Mouse (Mus musculus) midbrain, embryonic 14.5 days (tissue): ENCODE data around the gene Epb41l3. TPM values are rescaled to one million over a fixed set of nuclear protein-coding genes. Genes with fewer than 3 reads are reported as not detected.

Source experiments
- ATAC-seq: fragments of 200-750 bp; cut with Nextera tagmentation; 2 replicates; pipeline ENCODE4 v1.8.0; 2017; ENCODE audit warnings: moderate number of reproducible peaks, moderate library complexity; ENCODE audit not compliant: low FRiP score, low TSS enrichment
- DNase-seq: peaks from one replicate; pipeline ENCODE4 v3.0.0-alpha.2; 2015
- H3K27ac ChIP-seq: fragments of 300-500 bp; sonication (generic); replicated peaks from 2 replicates; pipeline ENCODE4 v1.5.1; 2014; ENCODE audit warnings: mild to moderate bottlenecking, low read depth, low read length, moderate library complexity
- H3K27me3 ChIP-seq: fragments of 300-500 bp; sonication (generic); 2 replicates; pipeline ENCODE4 v1.6.1; 2014; ENCODE audit warnings: low read length, control low read depth, mixed read lengths; ENCODE audit not compliant: control insufficient read depth, insufficient read depth
- H3K36me3 ChIP-seq: fragments of 300-500 bp; sonication (generic); 2 replicates; pipeline ENCODE4 v1.6.1; 2014; ENCODE audit warnings: low read length, control low read depth; ENCODE audit not compliant: control insufficient read depth, insufficient read depth
- H3K4me1 ChIP-seq: fragments of 300-500 bp; sonication (generic); 2 replicates; pipeline ENCODE4 v1.6.1; 2014; ENCODE audit warnings: mild to moderate bottlenecking, antibody characterized with exemption, low read length, control low read depth; ENCODE audit not compliant: control insufficient read depth, insufficient read depth
- H3K4me2 ChIP-seq: fragments of 300-500 bp; sonication (generic); 2 replicates; pipeline ENCODE4 v1.6.1; 2014; ENCODE audit warnings: mild to moderate bottlenecking, low read length, moderate library complexity
- H3K4me3 ChIP-seq: fragments of 300-500 bp; sonication (generic); replicated peaks from 2 replicates; pipeline ENCODE4 v1.5.1; 2014; ENCODE audit warnings: low read depth, low read length
- H3K9ac ChIP-seq: fragments of 300-500 bp; sonication (generic); replicated peaks from 2 replicates; pipeline ENCODE4 v1.6.1; 2014; ENCODE audit warnings: mild to moderate bottlenecking, low read length, moderate library complexity
- H3K9me3 ChIP-seq: fragments of 300-500 bp; sonication (generic); 2 replicates; pipeline ENCODE4 v1.6.1; 2016; ENCODE audit warnings: low read length, control low read depth, mixed read lengths; ENCODE audit not compliant: control insufficient read depth
- whole genome bisulfite sequencing: fragments of 180-500 bp; shearing (Covaris S2); extraction: QIAGEN DNeasy Blood & Tissue Kit; methylation state at CpG from one replicate; pipeline ENCODE4 v1.1.7; 2014; 5-methylcytosine and 5-hydroxymethylcytosine counted together
- polyA plus RNA-seq: library from polyadenylated mRNA; unstranded; fragments of >200 nt; fragmentation: Nextera tagmentation; extraction: Ambion mirVana; gene quantifications from 2 replicates; pipeline ENCODE4 v1.2.1, GENCODE M21; 2014

Gene Epb41l3
- polyA plus RNA-seq, 1 experiment from 2014 or later, result 63.4 TPM

GRCm38 (mm10) chr17:69067937-69068739 lies 7.3 kb upstream of the Epb41l3 start:
- no peak overlapping the region for H3K9ac ChIP-seq
- 67% methylated on average over 11 of the region's 11 CpGs for WGBS
- no peak overlapping the region for H3K4me3 ChIP-seq
- no peaks in the 10 kb centered on the region for H3K36me3 ChIP-seq
- H3K4me1 ChIP-seq, result no peaks in the 10 kb centered on the region
- ATAC-seq, result no peak
- H3K4me2 ChIP-seq, result no peak overlapping the region
- no peak overlapping the region for H3K27ac ChIP-seq
- DNase-seq, result no peak
- H3K27me3 ChIP-seq, result no peaks in the 10 kb centered on the region
- H3K9me3 ChIP-seq, result no peaks in the 10 kb centered on the region

GRCm38 (mm10) chr17:69074095-69074494 lies 1.4 kb upstream of the Epb41l3 start:
- Histone ChIP-seq H3K4me3 (no peak overlapping the region), H3K9ac (no peak overlapping the region), H3K4me2 (no peak overlapping the region), H3K9me3 (no peaks in the 10 kb centered on the region), H3K27me3 (peaks cover 31% of the 10 kb centered on the region), H3K4me1 (0 out of 2 replicates have a peak, but pooled peaks cover 5% of the 10 kb centered on the region), H3K36me3 (no peaks in the 10 kb centered on the region), H3K27ac (no peak overlapping the region)
- WGBS, result 87% methylated on average over 4 of the region's 4 CpGs
- ATAC-seq (no peak), DNase-seq (no peak)

GRCm38 (mm10) chr17:69076238-69076625 lies 749 bp downstream of the Epb41l3 start:
- WGBS, result under 1% methylated on average over 28 of the region's 28 CpGs
- H3K9me3 ChIP-seq, result no peaks in the 10 kb centered on the region
- peaks cover 31% of the 10 kb centered on the region for H3K27me3 ChIP-seq
- no peaks in the 10 kb centered on the region for H3K36me3 ChIP-seq
- peak overlapping the region; percentile 100 for H3K4me2 ChIP-seq
- DNase-seq, result peak; percentile 81
- H3K4me1 ChIP-seq, result 0 out of 2 replicates have a peak, but pooled peaks cover 5% of the 10 kb centered on the region
- ATAC-seq, result peak; percentile 59
- peak overlapping the region; percentile 59 for H3K4me3 ChIP-seq
- peak overlapping the region; percentile 57 for H3K9ac ChIP-seq
- H3K27ac ChIP-seq, result no peak overlapping the region

- Histone ChIP-seq H3K4me2 (peak overlapping the region; percentile 100), H3K27ac (no peak overlapping the region), H3K4me3 (peak overlapping the region; percentile 59), H3K4me1 (0 out of 2 replicates have a peak, but pooled peaks cover 5% of the 10 kb centered on the region), H3K27me3 (peaks cover 31% of the 10 kb centered on the region), H3K9ac (peak overlapping the region; percentile 57; the same call in 1 of the 2 replicates), H3K36me3 (no peaks in the 10 kb centered on the region), H3K9me3 (no peaks in the 10 kb centered on the region)
- DNase-seq, result peak; percentile 43
- ATAC-seq, result no peak
- WGBS, result 2% methylated on average over 25 of the region's 25 CpGs
Measured at GRCm38 (mm10) chr17:69076747-69077543, 1.5 kb downstream of the Epb41l3 start.

- no peak overlapping the region for H3K27ac ChIP-seq
- ATAC-seq (no peak), DNase-seq (peak; percentile 9)
- 0 out of 2 replicates have a peak, but pooled peaks cover 5% of the 10 kb centered on the region for H3K4me1 ChIP-seq
- peak overlapping the region; percentile 100 for H3K4me2 ChIP-seq
- no peaks in the 10 kb centered on the region for H3K9me3 ChIP-seq
- 14% methylated on average over 11 of the region's 11 CpGs for WGBS
- H3K4me3 ChIP-seq, result peak overlapping the region; percentile 59; the same call in 1 of the 2 replicates
- H3K36me3 ChIP-seq, result no peaks in the 10 kb centered on the region
- no peak overlapping the region for H3K9ac ChIP-seq
- peaks cover 31% of the 10 kb centered on the region for H3K27me3 ChIP-seq
Measured at GRCm38 (mm10) chr17:69077544-69077920, 2.0 kb downstream of the Epb41l3 start.

GRCm38 (mm10) chr17:69082316-69082715 lies 6.8 kb downstream of the Epb41l3 start:
- Histone ChIP-seq H3K4me2 (no peak overlapping the region), H3K9ac (no peak overlapping the region), H3K36me3 (no peaks in the 10 kb centered on the region), H3K27ac (no peak overlapping the region), H3K9me3 (no peaks in the 10 kb centered on the region), H3K4me1 (0 out of 2 replicates have a peak, but pooled peaks cover 2% of the 10 kb centered on the region), H3K4me3 (no peak overlapping the region), H3K27me3 (peaks cover 16% of the 10 kb centered on the region; the same call in 1 of the 2 replicates)
- ATAC-seq, result no peak
- DNase-seq, result no peak
- WGBS, result 91% methylated on average over 7 of the region's 7 CpGs

- H3K4me2 ChIP-seq, result no peak overlapping the region
- WGBS, result 93% methylated on average over 3 of the region's 3 CpGs
- H3K9me3 ChIP-seq, result no peaks in the 10 kb centered on the region
- no peaks in the 10 kb centered on the region for H3K4me1 ChIP-seq
- H3K9ac ChIP-seq, result no peak overlapping the region
- ATAC-seq (no peak), DNase-seq (no peak)
- no peaks in the 10 kb centered on the region for H3K36me3 ChIP-seq
- no peak overlapping the region for H3K27ac ChIP-seq
- no peak overlapping the region for H3K4me3 ChIP-seq
- no peaks in the 10 kb centered on the region for H3K27me3 ChIP-seq
Measured at GRCm38 (mm10) chr17:69091618-69092017, 16.1 kb downstream of the Epb41l3 start.

GRCm38 (mm10) chr17:69097068-69097467 lies 21.6 kb downstream of the Epb41l3 start:
- DNase-seq, result no peak
- Histone ChIP-seq H3K27ac (no peak overlapping the region), H3K9ac (no peak overlapping the region), H3K9me3 (no peaks in the 10 kb centered on the region), H3K4me3 (no peak overlapping the region), H3K4me2 (no peak overlapping the region), H3K4me1 (no peaks in the 10 kb centered on the region), H3K27me3 (no peaks in the 10 kb centered on the region), H3K36me3 (no peaks in the 10 kb centered on the region)
- 87% methylated on average over 4 of the region's 4 CpGs for WGBS
- no peak for ATAC-seq
